Mouse (Mus musculus) kidney, postnatal 36 days (tissue): Measurements from ENCODE around the gene Cd207.
"Not testable (repeated sequence)": the region's sequence is repeated elsewhere in the genome, so short reads cannot be mapped to it uniquely, and the experiment has no call there.

Experiments used
- DNase-seq, 2 experiments: peaks; one replicate each; pipeline ENCODE4 v3.0.0; 2021 to 2022; ENCODE audit warnings: mixed read lengths in 2 of 2

Cd207 gene

GRCm38 (mm10) chr6:83696684-83697083 is 19.0 kb upstream of the Cd207 start:
- no peak for DNase-seq

GRCm38 (mm10) chr6:83695731-83696130 is 18.1 kb upstream of the Cd207 start:
- DNase-seq, result no peak

GRCm38 (mm10) chr6:83693835-83694234 is 16.2 kb upstream of the Cd207 start:
- peak; percentile 56 to 74 for DNase-seq

GRCm38 (mm10) chr6:83692962-83693361 is 15.3 kb upstream of the Cd207 start:
- DNase-seq, result no peak

- DNase-seq, result no peak
These were observed 13.3 kb upstream of the Cd207 start for GRCm38 (mm10) chr6:83690936-83691335.

GRCm38 (mm10) chr6:83690277-83690676 is 12.6 kb upstream of the Cd207 start:
- DNase-seq, result peak; percentile 37 to 80

GRCm38 (mm10) chr6:83689374-83689773 is 11.7 kb upstream of the Cd207 start:
- DNase-seq, result no peak

GRCm38 (mm10) chr6:83673395-83673794 is 4.3 kb downstream of the Cd207 start:
- DNase-seq, result peak; percentile 50 to 90

- no peak for DNase-seq
These were observed 12.6 kb downstream of the Cd207 start for GRCm38 (mm10) chr6:83665009-83665408.

GRCm38 (mm10) chr6:83660821-83661220 is 16.8 kb downstream of the Cd207 start:
- no peak for DNase-seq

GRCm38 (mm10) chr6:83656087-83656486 is 21.6 kb downstream of the Cd207 start, which contains the start of gene Clec4f:
Gene Clec4f, minus strand, starts transcription at chr6:83656187.
- DNase-seq, result no peak

- DNase-seq, result no peak
These were observed 30.9 kb downstream of the Cd207 start for GRCm38 (mm10) chr6:83646715-83647114.

- no peak for DNase-seq
These were observed 42.3 kb downstream of the Cd207 start for GRCm38 (mm10) chr6:83635329-83635728.

- not testable (repeated sequence) for DNase-seq
These were observed 43.0 kb downstream of the Cd207 start for GRCm38 (mm10) chr6:83634631-83635030.

- not testable (repeated sequence) for DNase-seq
These were observed 43.6 kb downstream of the Cd207 start for GRCm38 (mm10) chr6:83634106-83634505.

GRCm38 (mm10) chr6:83631815-83632214 is 45.8 kb downstream of the Cd207 start:
- DNase-seq, result no peak

- DNase-seq, result no peak
These were observed 50.9 kb downstream of the Cd207 start for GRCm38 (mm10) chr6:83626781-83627180.
